Mouse (Mus musculus): ENCODE results near the gene Omt2b. TPM values are rescaled to one million over a fixed set of nuclear protein-coding genes. Genes with fewer than 3 reads are reported as not detected.

Omt2b gene
- polyA plus RNA-seq, 2 experiments = not detected

GRCm38 (mm10) chr9:78374397-78374796 is 47.0 kb downstream of the Omt2b start:
- H3K4me1 ChIP-seq (ENCODE audit: control insufficient read depth, insufficient read depth, low read length) = peaks cover 10% of the 10 kb centered on the region
- no peak overlapping the region for H3K9ac ChIP-seq (ENCODE audit: low read depth, low read length, severe bottlenecking)
- H3K9me3 ChIP-seq (ENCODE audit: control insufficient read depth, low read length) = no peaks in the 10 kb centered on the region
- no peak for TF ChIP-seq POLR2A (IDR thresholded peaks at IDR 0.05; ENCODE audit: borderline replicate concordance, extremely low read depth, insufficient read depth, insufficient read length)
- no peaks in the 10 kb centered on the region for H3K27me3 ChIP-seq (ENCODE audit: control insufficient read depth, insufficient read depth, low read length)
- no peak overlapping the region for H3K4me3 ChIP-seq (replicated peaks; ENCODE audit: low read length)
- no peak for ATAC-seq (ENCODE audit: low FRiP score, low read depth)
- WGBS = 54% methylated on average over 5 of the region's 5 CpGs
- H3K27ac ChIP-seq (replicated peaks; ENCODE audit: low read depth, low read length) = no peak overlapping the region
- no peak for DNase-seq (ENCODE audit: low spot score)
- H3K4me2 ChIP-seq (replicated peaks; ENCODE audit: low read depth, low read length, severe bottlenecking) = no peak overlapping the region
- no peaks in the 10 kb centered on the region for H3K36me3 ChIP-seq (ENCODE audit: control insufficient read depth, insufficient read depth, low read length)

GRCm38 (mm10) chr9:78374885-78375389 is 47.5 kb downstream of the Omt2b start:
- no peaks in the 10 kb centered on the region for H3K36me3 ChIP-seq (ENCODE audit: control insufficient read depth, insufficient read depth, low read length)
- H3K27me3 ChIP-seq (ENCODE audit: control insufficient read depth, insufficient read depth, low read length) = no peaks in the 10 kb centered on the region
- ATAC-seq (ENCODE audit: low FRiP score, low read depth) (no peak), DNase-seq (ENCODE audit: low spot score) (no peak)
- no peak overlapping the region for H3K9ac ChIP-seq (ENCODE audit: low read depth, low read length, severe bottlenecking)
- H3K9me3 ChIP-seq (ENCODE audit: control insufficient read depth, low read length) = no peaks in the 10 kb centered on the region
- H3K4me3 ChIP-seq (replicated peaks; ENCODE audit: low read length) = no peak overlapping the region
- WGBS = 61% methylated on average over 1 of the region's 1 CpGs
- peaks cover 10% of the 10 kb centered on the region for H3K4me1 ChIP-seq (ENCODE audit: control insufficient read depth, insufficient read depth, low read length)
- TF ChIP-seq POLR2A (IDR thresholded peaks at IDR 0.05; ENCODE audit: borderline replicate concordance, extremely low read depth, insufficient read depth, insufficient read length) = no peak
- H3K27ac ChIP-seq (replicated peaks; ENCODE audit: low read depth, low read length) = no peak overlapping the region
- H3K4me2 ChIP-seq (replicated peaks; ENCODE audit: low read depth, low read length, severe bottlenecking) = no peak overlapping the region

GRCm38 (mm10) chr9:78375486-78375885 is 48.1 kb downstream of the Omt2b start:
- ATAC-seq (ENCODE audit: low FRiP score, low read depth) = no peak
- DNase-seq (ENCODE audit: low spot score) = no peak
- Histone ChIP-seq H3K4me1 (ENCODE audit: control insufficient read depth, insufficient read depth, low read length) (peaks cover 10% of the 10 kb centered on the region), H3K36me3 (ENCODE audit: control insufficient read depth, insufficient read depth, low read length) (no peaks in the 10 kb centered on the region), H3K9me3 (ENCODE audit: control insufficient read depth, low read length) (no peaks in the 10 kb centered on the region), H3K4me3 (replicated peaks; ENCODE audit: low read length) (no peak overlapping the region), H3K27me3 (ENCODE audit: control insufficient read depth, insufficient read depth, low read length) (no peaks in the 10 kb centered on the region), H3K27ac (replicated peaks; ENCODE audit: low read depth, low read length) (no peak overlapping the region), H3K4me2 (replicated peaks; ENCODE audit: low read depth, low read length, severe bottlenecking) (no peak overlapping the region), H3K9ac (ENCODE audit: low read depth, low read length, severe bottlenecking) (no peak overlapping the region)
- no peak for TF ChIP-seq POLR2A (IDR thresholded peaks at IDR 0.05; ENCODE audit: borderline replicate concordance, extremely low read depth, insufficient read depth, insufficient read length)
- WGBS = 74% methylated on average over 4 of the region's 4 CpGs

- H3K36me3 ChIP-seq (ENCODE audit: control insufficient read depth, insufficient read depth, low read length) = no peaks in the 10 kb centered on the region
- H3K9me3 ChIP-seq (ENCODE audit: control insufficient read depth, low read length) = no peaks in the 10 kb centered on the region
- TF ChIP-seq POLR2A (IDR thresholded peaks at IDR 0.05; ENCODE audit: borderline replicate concordance, extremely low read depth, insufficient read depth, insufficient read length) = no peak
- peaks cover 10% of the 10 kb centered on the region for H3K4me1 ChIP-seq (ENCODE audit: control insufficient read depth, insufficient read depth, low read length)
- H3K27me3 ChIP-seq (ENCODE audit: control insufficient read depth, insufficient read depth, low read length) = no peaks in the 10 kb centered on the region
- H3K4me2 ChIP-seq (replicated peaks; ENCODE audit: low read depth, low read length, severe bottlenecking) = peak overlapping the region; percentile 60
- no peak overlapping the region for H3K27ac ChIP-seq (replicated peaks; ENCODE audit: low read depth, low read length)
- H3K4me3 ChIP-seq (replicated peaks; ENCODE audit: low read length) = peak overlapping the region; percentile 32
- no peak for ATAC-seq (ENCODE audit: low FRiP score, low read depth)
- H3K9ac ChIP-seq (ENCODE audit: low read depth, low read length, severe bottlenecking) = peak overlapping the region; percentile 34
- WGBS = 30% methylated on average over 8 of the region's 8 CpGs
- no peak for DNase-seq (ENCODE audit: low spot score)
Observed at GRCm38 (mm10) chr9:78377546-78377945, 50.2 kb downstream of the Omt2b start.

GRCm38 (mm10) chr9:78378113-78378785 is 50.9 kb downstream of the Omt2b start, which contains the start of gene Ooep:
Ooep (minus strand) TSS chr9:78378725.
- 0 out of 2 replicates have a peak, but pooled peaks have one; percentile 22 for TF ChIP-seq POLR2A (IDR thresholded peaks at IDR 0.05; ENCODE audit: borderline replicate concordance, extremely low read depth, insufficient read depth, insufficient read length)
- peaks cover 10% of the 10 kb centered on the region for H3K4me1 ChIP-seq (ENCODE audit: control insufficient read depth, insufficient read depth, low read length)
- ATAC-seq (ENCODE audit: low FRiP score, low read depth) (peak; percentile 83), DNase-seq (ENCODE audit: low spot score) (peak; percentile 55)
- peak within 1 kb of the TSS; percentile 32 for H3K4me3 ChIP-seq (replicated peaks; ENCODE audit: low read length)
- peak within 1 kb of the TSS; percentile 45 for H3K9ac ChIP-seq (ENCODE audit: low read depth, low read length, severe bottlenecking)
- no peaks in the 10 kb centered on the region for H3K36me3 ChIP-seq (ENCODE audit: control insufficient read depth, insufficient read depth, low read length)
- no peaks in the 10 kb centered on the region for H3K9me3 ChIP-seq (ENCODE audit: control insufficient read depth, low read length)
- no peak within 1 kb of the TSS for H3K27ac ChIP-seq (replicated peaks; ENCODE audit: low read depth, low read length)
- no peaks in the 10 kb centered on the region for H3K27me3 ChIP-seq (ENCODE audit: control insufficient read depth, insufficient read depth, low read length)
- peak within 1 kb of the TSS; percentile 60 for H3K4me2 ChIP-seq (replicated peaks; ENCODE audit: low read depth, low read length, severe bottlenecking)
- WGBS = 7% methylated on average over 14 of the region's 23 CpGs

Other genes starting within 250 kb of the Omt2b start
- gene Fbxo9, start 218.5 kb upstream of the Omt2b start, polyA plus RNA-seq (2012; rRNA removed) = 61.4 and 65.6 TPM in 2 replicates
- 43.6 and 44.2 TPM in 2 replicates for gene Fbxo9, start 218.5 kb upstream of the Omt2b start, polyA plus RNA-seq (2014; fragmentation: Nextera tagmentation; extraction: Ambion mirVana)
- 31.0 and 35.2 TPM in 2 replicates for gene Ick, start 218.4 kb upstream of the Omt2b start, polyA plus RNA-seq (2012; rRNA removed)
- gene Ick, start 218.4 kb upstream of the Omt2b start, polyA plus RNA-seq (2014; fragmentation: Nextera tagmentation; extraction: Ambion mirVana) = 25.4 and 29.3 TPM in 2 replicates
- gene Gsta4, start 144.8 kb upstream of the Omt2b start, polyA plus RNA-seq (2012; rRNA removed) = 35.2 and 47.5 TPM in 2 replicates
- 68.2 and 76.4 TPM in 2 replicates for gene Gsta4, start 144.8 kb upstream of the Omt2b start, polyA plus RNA-seq (2014; fragmentation: Nextera tagmentation; extraction: Ambion mirVana)
- 0.55 TPM in 1 of 2 replicates, not detected in the other for gene Gsta1, start 96.9 kb upstream of the Omt2b start, polyA plus RNA-seq (2012; rRNA removed)
- gene Gsta1, start 96.9 kb upstream of the Omt2b start, polyA plus RNA-seq (2014; fragmentation: Nextera tagmentation; extraction: Ambion mirVana) = 0.90 and 3.2 TPM in 2 replicates
- gene Gm3776, start 70.5 kb upstream of the Omt2b start, polyA plus RNA-seq (2012; rRNA removed) = 0.42 and 0.70 TPM in 2 replicates
- 1.5 and 2.6 TPM in 2 replicates for gene Gm3776, start 70.5 kb upstream of the Omt2b start, polyA plus RNA-seq (2014; fragmentation: Nextera tagmentation; extraction: Ambion mirVana)
- not detected in 2 replicates for gene Gm10639, start 37.7 kb upstream of the Omt2b start, polyA plus RNA-seq (2012; rRNA removed)
- not detected in 2 replicates for gene Gm10639, start 37.7 kb upstream of the Omt2b start, polyA plus RNA-seq (2014; fragmentation: Nextera tagmentation; extraction: Ambion mirVana)
- not detected in 2 replicates for gene Omt2a, start 12.8 kb upstream of the Omt2b start, polyA plus RNA-seq (2012; rRNA removed)
- gene Omt2a, start 12.8 kb upstream of the Omt2b start, polyA plus RNA-seq (2014; fragmentation: Nextera tagmentation; extraction: Ambion mirVana) = not detected in 2 replicates
- 1.2 and 3.0 TPM in 2 replicates for gene Gsta2, start 28.2 kb downstream of the Omt2b start, polyA plus RNA-seq (2012; rRNA removed)
- 4.6 and 7.8 TPM in 2 replicates for gene Gsta2, start 28.2 kb downstream of the Omt2b start, polyA plus RNA-seq (2014; fragmentation: Nextera tagmentation; extraction: Ambion mirVana)
- gene Dppa5a, start 40.6 kb downstream of the Omt2b start, polyA plus RNA-seq (2012; rRNA removed) = 0.67 and 0.92 TPM in 2 replicates
- 0.70 and 0.76 TPM in 2 replicates for gene Dppa5a, start 40.6 kb downstream of the Omt2b start, polyA plus RNA-seq (2014; fragmentation: Nextera tagmentation; extraction: Ambion mirVana)
- gene Ooep, start 51.1 kb downstream of the Omt2b start, polyA plus RNA-seq (2012; rRNA removed) = 2.0 and 2.2 TPM in 2 replicates
- 3.6 TPM in 2 replicates for gene Ooep, start 51.1 kb downstream of the Omt2b start, polyA plus RNA-seq (2014; fragmentation: Nextera tagmentation; extraction: Ambion mirVana)
- 0.72 and 1.0 TPM in 2 replicates for gene Ddx43, start 68.2 kb downstream of the Omt2b start, polyA plus RNA-seq (2012; rRNA removed)
- gene Ddx43, start 68.2 kb downstream of the Omt2b start, polyA plus RNA-seq (2014; fragmentation: Nextera tagmentation; extraction: Ambion mirVana) = 0.26 and 0.43 TPM in 2 replicates
- gene Cgas, start 115.6 kb downstream of the Omt2b start, polyA plus RNA-seq (2012; rRNA removed) = 3.9 and 4.3 TPM in 2 replicates
- gene Cgas, start 115.6 kb downstream of the Omt2b start, polyA plus RNA-seq (2014; fragmentation: Nextera tagmentation; extraction: Ambion mirVana) = 2.4 and 2.8 TPM in 2 replicates
- 19.2 and 20.3 TPM in 2 replicates for gene Mto1, start 120.6 kb downstream of the Omt2b start, polyA plus RNA-seq (2012; rRNA removed)
- gene Mto1, start 120.6 kb downstream of the Omt2b start, polyA plus RNA-seq (2014; fragmentation: Nextera tagmentation; extraction: Ambion mirVana) = 22.7 and 23.3 TPM in 2 replicates
- gene Gm17324, start 121.2 kb downstream of the Omt2b start, polyA plus RNA-seq (2012; rRNA removed) = 0.15 and 0.18 TPM in 2 replicates
- 0.39 and 0.83 TPM in 2 replicates for gene Gm17324, start 121.2 kb downstream of the Omt2b start, polyA plus RNA-seq (2014; fragmentation: Nextera tagmentation; extraction: Ambion mirVana)
- gene Eef1a1, start 161.6 kb downstream of the Omt2b start, polyA plus RNA-seq (2012; rRNA removed) = 7,521 and 9,083 TPM in 2 replicates
- 6,070 and 6,314 TPM in 2 replicates for gene Eef1a1, start 161.6 kb downstream of the Omt2b start, polyA plus RNA-seq (2014; fragmentation: Nextera tagmentation; extraction: Ambion mirVana)